Mouse (Mus musculus) frontal cortex, adult 2 months (tissue): ENCODE results near the gene Lck. TPM values are rescaled to one million over a fixed set of nuclear protein-coding genes. Genes with fewer than 3 reads are reported as not detected.
A peak's percentile ranks its signal among the peaks of the same experiment; 100 is the strongest.

Experiments
- DNase-seq, 2 experiments: peaks; one replicate each; pipeline ENCODE4 v3.0.0; 2022; ENCODE audit warnings: low spot score in 1 of 2; ENCODE audit errors: extremely low spot score in 1 of 2
- polyA plus RNA-seq: library from polyadenylated mRNA; depleted of rRNA; stranded (reverse); fragments of >200 nt; gene quantifications from 2 replicates; pipeline ENCODE4 v1.2.3, GENCODE M21; 2012; rRNA removed

The Lck gene
- polyA plus RNA-seq, 1 experiment = 3.9 TPM

GRCm38 (mm10) chr4:129511413-129512096, 61.9 kb downstream of the Lck start:
- DNase-seq = no peak

- DNase-seq = no peak
Measured at GRCm38 (mm10) chr4:129510723-129511412, 62.6 kb downstream of the Lck start.

GRCm38 (mm10) chr4:129509650-129510049, 63.8 kb downstream of the Lck start:
- DNase-seq = no peak

- no peak for DNase-seq
Measured at GRCm38 (mm10) chr4:129508834-129509600, 64.4 kb downstream of the Lck start.

GRCm38 (mm10) chr4:129508237-129508515, 65.3 kb downstream of the Lck start:
- no peak for DNase-seq

GRCm38 (mm10) chr4:129507434-129508236, 65.8 kb downstream of the Lck start:
- DNase-seq = no peak

- DNase-seq = no peak
Measured at GRCm38 (mm10) chr4:129505511-129505910, 67.9 kb downstream of the Lck start.

- DNase-seq = no peak
Measured at GRCm38 (mm10) chr4:129502901-129503444, 70.5 kb downstream of the Lck start.

GRCm38 (mm10) chr4:129502327-129502888, 71.0 kb downstream of the Lck start:
- no peak for DNase-seq

- DNase-seq = peak in 1 of 2 experiments; percentile 63
Measured at GRCm38 (mm10) chr4:129500607-129501566, 72.6 kb downstream of the Lck start.

GRCm38 (mm10) chr4:129500017-129500416, 73.4 kb downstream of the Lck start:
- no peak for DNase-seq

GRCm38 (mm10) chr4:129498941-129499340, 74.5 kb downstream of the Lck start:
- no peak for DNase-seq

Other genes starting within 250 kb of the Lck start
- 59.1 and 61.4 TPM in 2 replicates for gene Rbbp4, start 238.3 kb downstream of the Lck start, polyA plus RNA-seq
- 31.1 and 32.0 TPM in 2 replicates for gene Zbtb8os, start 237.9 kb downstream of the Lck start, polyA plus RNA-seq
- 8.5 and 9.2 TPM in 2 replicates for gene Zbtb8a, start 195.5 kb downstream of the Lck start, polyA plus RNA-seq
- 2.0 and 2.6 TPM in 2 replicates for gene Zbtb8b, start 132.8 kb downstream of the Lck start, polyA plus RNA-seq
- 36.5 and 37.9 TPM in 2 replicates for gene Bsdc1, start 112.1 kb downstream of the Lck start, polyA plus RNA-seq
- gene Tssk3, start 82.6 kb downstream of the Lck start, polyA plus RNA-seq = 0.11 and 0.26 TPM in 2 replicates
- gene Fam229a, start 82.5 kb downstream of the Lck start, polyA plus RNA-seq = 1.2 and 1.6 TPM in 2 replicates
- gene Marcksl1, start 60.1 kb downstream of the Lck start, polyA plus RNA-seq = 233 TPM in 2 replicates
- 61.8 and 70.6 TPM in 2 replicates for gene Hdac1, start 30.9 kb downstream of the Lck start, polyA plus RNA-seq
- 0.84 and 1.4 TPM in 2 replicates for gene Fam167b, start 4.9 kb upstream of the Lck start, polyA plus RNA-seq
- gene Eif3i, start 27.0 kb upstream of the Lck start, polyA plus RNA-seq = 215 and 219 TPM in 2 replicates
- 139 and 143 TPM in 2 replicates for gene Tmem234, start 27.0 kb upstream of the Lck start, polyA plus RNA-seq
- 11.6 and 13.7 TPM in 2 replicates for gene Dcdc2b, start 40.6 kb upstream of the Lck start, polyA plus RNA-seq
- 32.0 and 34.9 TPM in 2 replicates for gene Iqcc, start 45.5 kb upstream of the Lck start, polyA plus RNA-seq
- gene Ccdc28b, start 50.3 kb upstream of the Lck start, polyA plus RNA-seq = 105 and 107 TPM in 2 replicates
- 31.9 and 36.2 TPM in 2 replicates for gene Txlna, start 67.4 kb upstream of the Lck start, polyA plus RNA-seq
- gene Kpna6, start 99.1 kb upstream of the Lck start, polyA plus RNA-seq = 43.6 and 49.5 TPM in 2 replicates
- 19.9 and 21.1 TPM in 2 replicates for gene Tmem39b, start 123.2 kb upstream of the Lck start, polyA plus RNA-seq
- gene Khdrbs1, start 168.7 kb upstream of the Lck start, polyA plus RNA-seq = 52.0 and 53.0 TPM in 2 replicates
- gene Ptp4a2, start 237.6 kb upstream of the Lck start, polyA plus RNA-seq = 77.1 and 82.1 TPM in 2 replicates